8 mouse cellular contexts compared by ENCODE assay signal in genomic region chr5:91074026-91074425, GRCm38 (mm10). TPM values are rescaled to one million over a fixed set of nuclear protein-coding genes. Genes with fewer than 3 reads are reported as not detected.
A peak's percentile ranks its signal among the peaks of the same experiment; 100 is the strongest.
DNase-seq lines count a peak whose midpoint lies in the region; ATAC-seq and TF ChIP-seq lines count a peak whose summit lies in the region.

No protein-coding gene starts in this region.

- peaks cover 23% of the 10 kb centered on the region for H3K27me3 ChIP-seq in hindbrain, embryonic 13.5 days

- H3K9ac ChIP-seq in hindbrain, embryonic 13.5 days = no peak overlapping the region

- peak; percentile 61 for DNase-seq in NIH3T3 (ENCODE audit: low read depth)
- peak; percentile 25 to 29 for DNase-seq in lung, postnatal 4 days
- no peak for DNase-seq in spleen, postnatal 36 days (ENCODE audit: low spot score in 2 of 2)
- DNase-seq in right cerebral cortex, adult 18-20 months = no peak
- DNase-seq in frontal cortex, adult 2 months (ENCODE audit: extremely low spot score in 1 of 2, low spot score in 1 of 2) = no peak

- 49% methylated on average over 8 of the region's 8 CpGs for WGBS in hindbrain, embryonic 13.5 days

- H3K4me2 ChIP-seq in hindbrain, embryonic 13.5 days = peak overlapping the region; percentile 60

- peak overlapping the region; percentile 61 for H3K4me3 ChIP-seq in embryonic fibroblast, embryonic 13.5 days (ENCODE audit: insufficient read depth, low read length)
- H3K4me3 ChIP-seq in hindbrain, embryonic 13.5 days = peak overlapping the region; percentile 35

- no peaks in the 10 kb centered on the region for H3K9me3 ChIP-seq in hindbrain, embryonic 13.5 days

- TF ChIP-seq POLR2A in embryonic fibroblast, embryonic 13.5 days (IDR thresholded peaks at IDR 0.05; ENCODE audit: low read depth, low read length) = no peak

- peaks cover 3% of the 10 kb centered on the region for H3K4me1 ChIP-seq in embryonic fibroblast, embryonic 13.5 days (ENCODE audit: control insufficient read depth, insufficient read depth, low read length)
- H3K4me1 ChIP-seq in hindbrain, embryonic 13.5 days (replicated peaks) = peaks cover 8% of the 10 kb centered on the region

- no peak for TF ChIP-seq CTCF in embryonic fibroblast, embryonic 13.5 days (IDR thresholded peaks at IDR 0.05; ENCODE audit: borderline replicate concordance, insufficient read depth, low read length)

- H3K36me3 ChIP-seq in hindbrain, embryonic 13.5 days = no peaks in the 10 kb centered on the region

- H3K27ac ChIP-seq in embryonic fibroblast, embryonic 13.5 days (ENCODE audit: insufficient read depth, low read length) = peak overlapping the region; percentile 62
- no peak overlapping the region for H3K27ac ChIP-seq in hindbrain, embryonic 13.5 days

- no peak; the same call in 1 of the 2 replicates for ATAC-seq in hindbrain, embryonic 13.5 days (ENCODE audit: low FRiP score)
- ATAC-seq in cerebellum, adult (ENCODE audit: insufficient number of reproducible peaks, low FRiP score, low TSS enrichment) = no peak

RNA-seq across cellular contexts. Expression of gene Ereg, which starts 0.4 kb away (rescaled TPM):
- 15.9 and 31.8 TPM in 2 replicates for polyA plus RNA-seq in embryonic fibroblast, embryonic 13.5 days (2011; ENCODE audit: insufficient read length, low read depth, missing spikeins)
- not detected in 2 replicates for polyA plus RNA-seq in hindbrain, embryonic 13.5 days (2015; fragmentation: Nextera tagmentation; extraction: Ambion mirVana)
- polyA plus RNA-seq in frontal cortex, adult 2 months (2012; rRNA removed) = not detected in 2 replicates

RNA-seq across cellular contexts. Expression of gene Epgn, which starts 46.8 kb away (rescaled TPM):
- polyA plus RNA-seq in embryonic fibroblast, embryonic 13.5 days (2011; ENCODE audit: insufficient read length, low read depth, missing spikeins) = not detected in 2 replicates
- not detected in 2 replicates for polyA plus RNA-seq in hindbrain, embryonic 13.5 days (2015; fragmentation: Nextera tagmentation; extraction: Ambion mirVana)
- polyA plus RNA-seq in frontal cortex, adult 2 months (2012; rRNA removed) = 0.04 and 0.08 TPM in 2 replicates

Comparison
In these comparisons a context has a peak if more than half of its experiments do, and no peak if none do; other contexts are left out.
1. DNase-seq: peak in NIH3T3 (single experiment) and lung, postnatal 4 days (2 of 2); none in spleen, postnatal 36 days (0 of 2), right cerebral cortex, adult 18-20 months (single experiment) and frontal cortex, adult 2 months (0 of 2).
2. RNA of gene Ereg, which starts 0.4 kb away (polyA plus RNA-seq): 15.9 to 31.8 TPM in embryonic fibroblast, embryonic 13.5 days; not detected in hindbrain, embryonic 13.5 days and not detected in frontal cortex, adult 2 months; every median in the first group is over 10 times any median in the second.